Mouse (Mus musculus) 416B (cell line): ENCODE results near the gene Gm17455.

ENCODE experiments used
- DNase-seq: peaks from one replicate; pipeline ENCODE4 v3.0.0; 2011; ENCODE audit warnings: low read depth

Gm17455 gene

DNA sequence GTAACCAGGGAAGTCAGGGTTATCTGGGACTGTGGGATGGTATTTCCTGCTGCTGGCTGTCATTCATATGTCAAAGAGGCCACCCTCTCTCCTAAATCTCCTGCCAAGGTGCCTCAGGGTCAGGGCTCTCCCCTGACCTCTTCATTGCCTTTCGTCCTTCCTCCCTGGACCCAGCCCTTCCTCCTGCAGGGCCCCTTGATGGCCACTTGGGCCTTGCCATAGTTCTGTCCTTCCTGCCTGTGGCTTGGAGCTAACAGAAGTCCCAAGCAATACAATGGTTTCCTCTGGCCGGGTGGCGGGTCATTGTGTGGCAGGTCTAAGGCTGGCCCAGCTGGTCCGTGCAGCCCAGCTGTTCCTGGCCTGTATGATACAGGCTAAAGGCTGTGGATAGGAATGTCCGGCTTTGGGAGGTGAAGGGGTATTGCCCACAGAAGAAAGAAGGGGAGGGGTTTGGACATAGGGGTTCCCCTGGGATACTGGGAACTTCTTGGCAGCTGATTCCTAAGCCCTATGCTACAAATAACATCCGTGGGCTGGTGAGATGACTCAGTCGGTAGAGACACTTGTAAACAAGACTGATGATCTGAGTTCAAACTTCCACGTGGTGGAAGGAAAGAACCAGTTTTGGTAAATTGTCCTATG is 25.5 kb upstream of the Gm17455 start:
- peak; percentile 68 for DNase-seq

GRCm38 (mm10) chr10:60376704-60377103 is 22.8 kb upstream of the Gm17455 start:
- no peak for DNase-seq

DNA sequence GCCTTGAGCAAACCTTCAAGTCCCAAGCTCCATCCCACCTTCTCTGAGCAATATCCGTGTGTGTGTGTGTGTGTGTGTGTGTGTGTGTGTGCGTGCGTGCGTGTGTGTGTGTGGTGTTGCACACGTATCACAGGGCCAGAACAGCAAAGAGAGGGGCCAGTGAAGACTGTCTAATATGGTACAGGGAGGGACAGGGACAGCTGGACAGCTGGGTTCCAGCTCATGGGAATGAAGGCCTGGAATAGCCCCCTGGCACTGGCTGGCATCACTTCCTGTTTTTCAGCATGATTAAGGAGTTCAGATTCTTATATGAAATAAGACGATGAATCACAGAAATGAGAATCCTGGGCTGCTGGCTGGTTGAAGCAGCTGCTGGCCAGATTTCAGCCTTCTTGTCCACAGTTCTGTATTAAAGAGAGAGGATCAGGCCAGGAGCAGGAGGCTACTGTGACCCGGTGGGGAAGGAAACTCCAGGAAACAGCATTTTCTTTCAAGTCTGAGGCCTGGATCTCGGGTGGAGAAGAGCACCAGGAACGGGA is 20.0 kb upstream of the Gm17455 start:
- no peak for DNase-seq

GRCm38 (mm10) chr10:60380229-60380628 is 19.3 kb upstream of the Gm17455 start:
- DNase-seq: peak; percentile 41

GRCm38 (mm10) chr10:60381142-60381925 is 18.2 kb upstream of the Gm17455 start:
- DNase-seq: no peak

DNA sequence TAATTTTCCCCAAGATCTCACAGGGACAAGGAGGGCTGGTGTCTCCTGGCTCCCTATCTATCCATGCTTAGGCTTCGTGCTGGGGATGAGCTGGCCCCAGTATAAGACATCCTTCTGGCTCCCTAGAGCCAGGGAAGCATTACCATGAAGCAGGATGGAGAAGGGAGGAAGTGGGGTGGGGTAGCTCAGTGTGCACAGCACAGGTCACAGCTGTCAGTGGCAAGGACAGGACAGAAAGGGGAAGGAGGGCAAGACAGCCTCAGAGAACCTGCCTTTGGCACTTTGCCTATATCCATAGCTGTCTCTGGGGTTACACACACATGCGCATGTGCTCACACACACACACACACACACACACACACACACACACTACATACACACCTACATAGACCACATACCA is 11.2 kb upstream of the Gm17455 start:
- DNase-seq: peak; percentile 49

GRCm38 (mm10) chr10:60389447-60389865 is 10.1 kb upstream of the Gm17455 start:
- DNase-seq: peak; percentile 94

- peak; percentile 45 for DNase-seq
Observed at GRCm38 (mm10) chr10:60390177-60390903, 9.2 kb upstream of the Gm17455 start.

DNA sequence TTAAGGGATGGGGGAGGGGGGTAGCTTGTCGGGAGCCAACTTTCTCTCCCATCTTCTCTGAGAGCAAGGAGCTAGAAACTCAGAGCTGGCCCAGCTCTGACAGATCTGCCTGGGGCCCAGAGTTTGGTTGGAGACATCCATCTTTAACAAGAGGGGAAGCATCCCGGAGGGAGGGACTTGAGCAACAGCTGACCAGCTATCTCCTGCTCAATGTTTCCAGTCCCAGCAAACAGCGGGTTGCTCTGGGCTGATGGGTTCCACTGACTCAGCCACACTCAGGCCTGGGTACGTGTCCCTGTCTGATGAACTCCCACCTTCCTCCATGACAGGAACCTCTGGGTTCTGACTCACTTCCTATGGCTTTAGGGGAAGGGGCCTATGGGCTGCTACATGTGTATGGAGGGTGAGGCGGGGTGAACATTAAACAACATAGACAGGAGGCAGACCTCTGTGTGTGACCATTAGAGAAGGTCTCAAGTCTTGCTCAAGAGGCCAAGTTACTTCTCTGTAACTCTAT is 8.6 kb upstream of the Gm17455 start:
- DNase-seq: peak; percentile 90

- no peak for DNase-seq
Observed at GRCm38 (mm10) chr10:60391661-60392060, 7.9 kb upstream of the Gm17455 start.

- no peak for DNase-seq
Observed at GRCm38 (mm10) chr10:60394936-60395335, 4.6 kb upstream of the Gm17455 start.

DNA sequence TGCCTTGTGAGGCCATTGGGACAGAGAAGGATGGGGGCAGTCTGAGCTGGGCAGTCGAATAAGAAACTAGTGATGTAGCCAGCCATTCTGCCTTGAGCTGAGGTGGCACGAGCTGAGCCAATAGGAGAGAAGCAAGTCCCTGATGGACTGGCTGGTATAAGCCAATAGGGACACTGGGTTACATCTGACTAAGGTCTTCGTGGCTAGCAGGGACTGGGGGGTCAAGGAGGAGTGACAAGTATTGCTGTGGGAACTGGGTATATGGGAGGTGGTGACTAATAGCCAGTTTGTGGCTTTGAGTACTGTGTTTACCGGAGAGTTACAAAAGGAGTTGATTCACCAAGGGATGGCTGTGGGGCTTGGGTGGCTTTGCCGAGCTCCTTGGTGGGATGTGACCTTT is 3.9 kb upstream of the Gm17455 start:
- peak; percentile 98 for DNase-seq

DNA sequence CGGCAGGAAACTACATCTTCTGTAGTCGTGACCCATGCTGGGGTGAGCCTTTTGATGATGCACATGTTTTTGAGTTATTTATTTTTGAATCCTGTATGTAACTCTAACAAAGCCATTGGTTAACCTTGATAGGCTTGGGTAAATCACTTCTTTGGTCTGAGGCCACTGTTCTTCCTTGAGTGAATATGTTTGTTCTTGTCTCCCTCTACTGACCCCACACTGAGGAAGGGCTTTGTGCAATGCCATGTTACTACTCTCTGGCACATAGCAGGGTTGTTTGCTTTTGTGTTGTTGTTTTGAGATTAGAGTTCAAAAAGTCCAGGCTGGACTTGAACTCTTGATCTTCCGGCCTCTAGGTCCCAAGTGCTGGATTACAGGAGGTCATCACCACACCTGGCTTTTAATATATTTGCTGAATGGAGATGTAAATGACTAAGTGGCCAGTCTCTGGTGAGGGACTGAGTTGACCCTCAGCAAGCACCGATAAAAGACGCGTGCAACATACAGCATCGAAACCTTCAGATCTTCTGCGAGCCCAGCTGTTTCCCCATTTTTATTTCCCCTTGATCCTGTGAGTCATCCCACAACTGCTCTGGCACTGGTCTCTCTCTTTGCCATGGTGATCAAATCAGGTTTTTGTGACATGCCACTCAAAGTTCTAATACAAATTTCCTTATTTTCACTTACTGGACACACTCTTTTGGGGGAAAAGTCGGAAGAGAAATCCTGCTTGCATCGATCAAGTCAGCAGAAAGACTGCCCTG is 1.3 kb upstream of the Gm17455 start:
- peak; percentile 87 for DNase-seq

DNA sequence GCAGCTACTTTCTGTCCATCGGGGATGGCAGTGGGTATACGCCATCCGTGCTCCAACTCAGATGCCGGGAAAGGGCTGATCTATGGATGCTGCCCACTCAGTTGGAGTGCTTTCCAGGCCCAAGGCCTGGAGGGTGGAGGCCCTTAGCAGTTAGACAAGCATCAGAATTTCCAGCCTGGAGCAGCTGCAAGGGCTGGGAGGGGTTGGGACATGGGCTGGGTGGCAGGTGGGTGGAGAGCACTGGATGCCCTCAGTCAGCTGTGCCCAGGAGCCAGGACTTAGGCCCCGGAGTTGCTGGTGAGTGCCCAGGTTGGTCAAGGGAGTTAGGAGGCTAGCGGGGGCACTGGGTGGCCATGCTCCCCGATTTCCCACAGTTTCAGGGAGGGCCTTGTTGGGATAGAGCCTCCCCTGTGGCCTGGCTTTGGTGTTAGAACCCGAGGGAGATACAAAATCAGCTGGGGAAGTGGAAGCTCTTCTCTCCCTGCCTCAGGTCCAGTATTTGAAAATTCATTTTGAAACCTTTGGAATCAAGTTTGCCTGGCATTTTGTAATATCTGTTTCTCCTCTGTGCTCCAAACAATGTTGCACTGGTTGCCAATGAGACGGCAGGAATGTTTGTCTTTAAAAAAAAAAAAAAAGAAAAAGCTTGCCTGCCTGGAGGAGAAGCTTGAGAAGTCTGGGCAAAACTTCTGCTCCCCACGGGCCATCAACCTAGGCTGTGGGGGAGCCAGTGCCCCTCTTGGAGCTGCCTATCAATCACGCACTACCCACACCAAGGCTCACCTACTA is 1.2 kb downstream of the Gm17455 start:
- no peak for DNase-seq

DNA sequence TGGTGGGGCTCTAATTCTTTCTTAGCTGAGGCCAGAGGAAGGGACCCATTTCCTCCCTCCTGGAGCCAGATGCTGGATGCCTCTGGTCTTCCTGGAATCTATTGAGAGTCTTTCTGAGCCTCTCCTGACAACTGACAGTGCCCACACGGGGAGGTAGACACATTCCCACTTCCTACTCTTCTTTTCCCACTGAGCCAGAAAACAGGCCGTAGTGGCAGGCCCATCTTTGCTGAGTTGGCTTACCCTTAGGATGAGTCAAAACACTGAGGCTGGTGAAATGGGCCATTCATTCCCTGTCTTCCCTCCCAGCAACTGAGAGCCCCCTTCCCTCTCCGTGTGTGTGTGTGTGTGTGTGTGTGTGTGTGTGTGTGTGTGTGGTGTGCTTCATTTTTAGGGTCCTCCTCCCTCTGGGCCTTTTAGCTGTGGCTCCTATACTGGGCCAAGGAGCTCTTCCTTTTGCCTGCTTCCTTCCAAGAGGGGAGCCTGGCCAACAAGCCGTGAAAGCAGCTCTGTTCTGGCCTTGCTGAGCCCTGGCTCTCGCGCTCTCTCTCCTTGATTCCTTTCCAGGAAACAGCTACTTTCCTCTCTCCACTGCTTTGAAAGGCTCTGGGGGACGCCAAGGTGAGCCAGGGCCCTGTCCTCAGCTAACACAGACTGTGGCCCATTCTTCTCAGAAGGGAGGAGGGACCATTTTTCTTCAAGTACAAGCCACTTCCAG is 6.1 kb downstream of the Gm17455 start:
- no peak for DNase-seq

- DNase-seq: peak; percentile 45
Observed at GRCm38 (mm10) chr10:60407831-60408230, 8.3 kb downstream of the Gm17455 start.

DNA sequence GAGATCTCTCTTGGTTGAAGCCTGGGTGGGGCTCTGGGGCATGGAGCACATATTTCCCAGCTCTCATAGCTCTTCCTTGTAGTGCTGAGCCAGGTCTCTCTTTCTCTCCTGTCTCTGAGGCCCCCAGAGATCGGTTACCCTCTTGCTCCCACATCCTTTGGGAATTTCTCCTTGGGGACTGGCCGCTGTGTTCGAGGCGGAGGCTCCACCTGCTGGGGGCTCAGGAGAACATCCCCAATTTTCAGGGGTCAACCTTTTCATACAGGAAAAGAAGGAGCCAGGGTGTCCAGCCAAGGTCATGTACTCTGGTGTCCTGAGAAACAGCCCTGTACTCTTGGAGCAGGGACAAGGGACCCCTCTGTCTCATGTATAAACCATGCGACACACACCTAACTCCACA is 12.3 kb downstream of the Gm17455 start:
- no peak for DNase-seq

- no peak for DNase-seq
Observed at GRCm38 (mm10) chr10:60413756-60414155, 14.2 kb downstream of the Gm17455 start.

- no peak for DNase-seq
Observed at GRCm38 (mm10) chr10:60417041-60417440, 17.5 kb downstream of the Gm17455 start.

- peak; percentile 62 for DNase-seq
Observed at GRCm38 (mm10) chr10:60418137-60418536, 18.6 kb downstream of the Gm17455 start.
